Mouse (Mus musculus): Measurements from ENCODE around the gene Clec4n.
"Not testable (repeated sequence)": the region's sequence is repeated elsewhere in the genome, so short reads cannot be mapped to it uniquely, and the experiment has no call there.

Clec4n gene

GRCm38 (mm10) chr6:123229644-123230043 lies at the start of gene Clec4n:
Gene Clec4n (plus strand): TSS chr6:123229843.
- DNase-seq = no peak

GRCm38 (mm10) chr6:123184862-123185261 lies 44.8 kb upstream of the Clec4n start:
- DNase-seq = peak; percentile 4 to 6

DNA sequence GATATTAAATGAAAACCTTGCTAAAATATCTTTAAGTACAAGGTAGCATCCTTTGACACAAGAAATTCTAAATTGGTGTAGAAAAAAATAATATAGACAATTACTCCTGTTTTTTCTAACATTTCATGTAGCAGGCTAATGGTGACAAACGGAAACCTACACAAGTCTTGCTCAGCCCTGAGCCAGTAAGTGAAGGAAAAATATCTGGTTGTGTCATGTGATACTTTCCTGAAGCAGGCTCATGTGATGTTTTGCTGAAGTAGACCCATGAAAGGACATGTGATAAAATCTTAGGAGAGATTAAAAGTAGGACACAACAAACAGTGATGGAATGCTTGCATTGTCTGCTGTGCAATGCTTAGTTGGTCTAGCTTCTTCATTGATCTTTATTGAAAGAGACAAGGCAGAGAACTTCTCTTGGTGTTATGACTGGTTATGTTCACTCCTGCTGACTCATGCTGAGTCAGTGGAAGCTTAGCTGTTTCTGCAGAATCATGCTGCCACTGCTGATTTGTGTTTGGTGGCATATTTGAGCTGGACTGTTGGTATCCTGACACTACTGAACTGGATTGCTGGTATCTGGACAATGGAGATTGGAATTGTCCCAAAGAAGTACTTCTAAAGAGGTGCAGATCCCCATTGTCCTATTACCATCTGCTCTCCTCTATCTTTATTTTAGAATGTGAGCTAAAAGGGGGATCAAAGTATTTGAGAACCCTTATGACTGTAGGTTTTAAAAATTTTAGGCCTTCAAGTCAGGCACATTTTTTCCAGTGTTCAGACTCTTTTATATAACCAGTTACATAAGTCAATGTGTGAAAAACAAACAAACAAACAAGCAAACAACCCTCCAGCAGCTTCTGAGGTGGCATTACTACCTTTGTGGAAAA lies 22.2 kb upstream of the Clec4n start:
- no peak for DNase-seq

DNA sequence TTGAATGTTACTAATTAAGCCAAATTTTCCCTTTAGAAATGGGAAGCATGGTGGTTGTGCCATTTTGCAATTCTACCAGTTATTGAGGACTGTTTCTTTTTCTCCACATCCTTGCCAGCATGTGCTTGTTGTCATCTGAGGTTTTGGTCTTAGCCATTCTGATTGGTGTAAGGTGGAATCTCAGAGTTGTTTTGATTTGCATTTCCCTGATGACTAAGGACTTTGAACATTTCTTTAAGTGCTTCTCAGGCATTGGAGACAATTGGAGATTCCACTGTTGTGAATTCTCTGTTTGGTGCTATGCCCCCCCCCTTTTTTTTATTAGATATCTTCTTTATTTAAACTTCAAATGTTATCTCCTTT lies 21.6 kb upstream of the Clec4n start:
- DNase-seq = not testable (repeated sequence)

DNA sequence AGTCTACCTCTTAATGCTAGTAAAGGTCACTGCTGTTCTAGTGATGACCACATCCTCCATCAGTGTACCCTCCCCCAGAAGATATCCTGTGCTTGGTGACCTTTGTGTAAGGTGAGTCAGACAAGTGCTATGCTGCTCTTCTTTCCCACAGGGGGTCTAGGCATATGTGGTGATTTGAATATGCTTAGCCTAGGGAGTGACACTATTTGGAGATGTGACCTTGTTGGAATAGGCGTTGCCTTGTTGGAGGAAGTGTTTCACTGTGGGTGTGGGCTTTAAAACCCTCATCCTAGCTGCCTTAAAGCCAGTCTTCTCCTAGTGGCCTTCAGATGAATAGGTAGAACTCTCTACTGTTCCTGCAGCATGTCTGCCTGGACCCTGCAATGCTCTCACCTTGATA lies 17.9 kb upstream of the Clec4n start:
- no peak for DNase-seq

GRCm38 (mm10) chr6:123227519-123228166 lies 2.0 kb upstream of the Clec4n start:
- no peak for DNase-seq

DNA sequence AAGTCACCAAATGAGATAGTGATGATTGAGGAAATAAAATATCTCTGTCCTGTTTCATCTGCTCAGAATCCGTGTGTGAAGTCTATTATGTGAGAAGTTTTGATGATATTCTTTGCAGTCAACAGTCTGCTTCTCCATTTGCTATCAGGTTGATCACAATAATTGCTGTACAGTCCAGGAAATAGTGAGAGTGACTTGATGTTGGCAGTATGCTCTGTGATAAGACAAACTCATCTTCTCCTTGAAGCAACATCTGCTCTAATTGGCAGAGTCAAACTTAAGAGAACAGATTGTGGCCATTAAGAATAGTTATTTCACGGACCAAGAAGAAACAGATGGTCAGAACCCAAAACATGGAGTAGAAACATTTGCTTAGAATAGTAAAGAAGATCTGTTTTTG lies 1.5 kb downstream of the Clec4n start:
- no peak for DNase-seq

- no peak for DNase-seq
Measured at GRCm38 (mm10) chr6:123237582-123237981, 7.9 kb downstream of the Clec4n start.

DNA sequence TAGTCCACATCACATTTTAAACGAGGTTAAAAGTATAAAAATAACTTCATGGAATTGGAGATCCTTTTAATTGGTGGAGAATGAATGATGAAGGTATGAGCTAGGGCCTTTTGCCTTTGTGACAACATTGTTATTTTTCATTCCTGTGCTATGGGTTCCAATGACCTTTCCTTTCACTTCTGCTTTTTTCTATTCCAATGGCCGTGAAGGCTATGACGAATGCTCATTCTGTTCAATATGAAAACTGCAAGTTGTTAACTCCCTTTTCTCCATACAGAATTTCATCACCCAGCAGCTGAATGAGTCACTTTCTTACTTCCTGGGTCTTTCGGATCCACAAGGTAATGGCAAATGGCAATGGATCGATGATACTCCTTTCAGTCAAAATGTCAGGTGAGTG lies 14.6 kb downstream of the Clec4n start:
- DNase-seq = no peak

GRCm38 (mm10) chr6:123248862-123249261 lies 19.2 kb downstream of the Clec4n start:
- DNase-seq = not testable (repeated sequence)

DNA sequence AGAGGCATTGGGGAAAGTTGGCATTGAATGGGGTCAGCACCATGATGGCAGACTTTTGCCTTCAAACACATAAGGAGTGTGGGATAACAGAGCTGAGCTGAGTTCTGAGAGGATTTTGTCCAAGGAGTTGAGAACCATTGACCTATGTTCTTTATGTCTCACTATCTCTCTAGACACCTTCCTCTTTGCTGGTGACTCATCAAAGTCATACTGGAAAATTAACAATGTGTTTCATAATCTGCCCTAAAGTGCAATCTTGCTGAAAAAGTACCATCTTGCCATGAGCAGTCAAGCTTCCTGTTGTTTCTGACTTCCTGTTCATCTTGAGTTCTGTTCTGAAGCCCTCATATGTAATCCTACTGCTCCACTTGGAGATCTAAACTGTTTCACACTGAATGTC lies 23.1 kb downstream of the Clec4n start:
- DNase-seq = no peak

GRCm38 (mm10) chr6:123258946-123259345 lies 29.3 kb downstream of the Clec4n start:
- no peak for DNase-seq

DNA sequence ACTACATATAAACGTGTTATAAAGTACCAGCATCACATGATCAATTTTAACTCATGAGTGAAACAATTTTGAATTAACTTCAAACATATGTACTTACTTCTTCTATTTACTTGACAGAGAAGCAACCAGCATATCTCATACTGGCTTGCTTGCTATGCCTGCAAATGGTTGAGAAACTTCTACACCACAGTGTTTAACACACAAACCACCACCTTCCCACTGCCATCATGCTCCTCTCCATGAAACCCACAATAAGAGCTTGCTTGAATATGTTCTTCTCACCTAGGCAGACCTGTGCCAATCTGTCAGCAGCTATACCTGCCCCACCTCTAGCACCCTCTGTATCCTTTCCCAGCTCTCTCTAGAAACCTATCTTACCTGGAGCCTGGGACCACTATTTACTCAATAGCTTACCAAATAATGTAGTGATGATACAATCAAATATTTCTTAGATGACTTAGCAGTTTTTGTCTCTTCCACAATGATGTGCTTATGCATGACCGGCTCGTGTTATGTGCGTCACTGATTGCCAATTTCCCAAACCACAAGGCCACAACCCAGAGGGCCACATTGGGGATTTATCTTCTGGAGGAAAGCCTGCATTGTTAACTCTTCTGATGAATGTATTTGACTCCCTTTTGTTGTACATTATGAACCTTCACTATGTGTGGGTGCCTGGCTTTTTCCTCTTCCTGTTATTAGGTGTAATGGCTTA lies 30.4 kb downstream of the Clec4n start:
- no peak for DNase-seq

- no peak for DNase-seq
Measured at GRCm38 (mm10) chr6:123260868-123261267, 31.2 kb downstream of the Clec4n start.

- DNase-seq = no peak
Measured at GRCm38 (mm10) chr6:123261555-123262161, 32.0 kb downstream of the Clec4n start, which contains the start of gene Clec4d. Gene Clec4d (plus strand): TSS chr6:123262111.

DNA sequence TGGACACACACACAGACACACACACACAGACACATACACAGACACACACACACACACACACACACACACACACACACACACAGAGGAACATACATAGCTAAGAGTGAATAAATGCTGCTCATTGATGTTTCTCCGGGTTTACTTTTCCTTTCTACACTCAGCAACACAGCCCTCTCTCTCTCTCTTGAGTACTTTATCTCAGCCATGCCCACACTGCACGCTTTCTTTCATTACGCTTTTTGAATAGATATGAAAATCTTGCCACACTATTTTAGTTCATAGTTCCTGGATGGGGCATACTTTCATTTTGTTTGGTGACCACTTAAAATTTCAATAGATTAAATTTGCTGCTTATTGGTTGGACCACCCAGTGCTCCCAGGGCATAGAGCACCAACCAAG lies 34.6 kb downstream of the Clec4n start:
- DNase-seq = no peak

DNA sequence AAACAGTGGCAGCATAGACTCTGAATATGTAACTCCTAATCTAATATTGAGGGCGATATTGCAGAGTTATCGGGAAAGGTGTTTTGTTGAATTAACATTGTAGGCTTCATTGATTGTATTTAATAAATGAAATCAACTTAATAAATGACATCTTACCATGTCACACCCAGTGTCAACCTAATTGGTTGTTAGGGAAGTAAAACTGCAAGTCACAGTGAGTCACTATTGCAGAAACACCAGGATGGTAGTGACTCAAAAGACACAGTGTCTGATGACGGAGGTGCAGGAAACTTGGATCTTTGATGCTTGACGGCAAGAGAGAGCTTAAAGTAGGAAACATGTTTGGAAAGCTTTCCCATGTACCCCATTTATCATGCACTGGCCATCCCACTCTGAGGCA lies 36.2 kb downstream of the Clec4n start:
- no peak for DNase-seq

GRCm38 (mm10) chr6:123266945-123267344 lies 37.3 kb downstream of the Clec4n start:
- DNase-seq = no peak

GRCm38 (mm10) chr6:123279443-123279842 lies 49.8 kb downstream of the Clec4n start:
- DNase-seq = no peak

- DNase-seq = no peak
Measured at GRCm38 (mm10) chr6:123286311-123286710, 56.7 kb downstream of the Clec4n start.

DNA sequence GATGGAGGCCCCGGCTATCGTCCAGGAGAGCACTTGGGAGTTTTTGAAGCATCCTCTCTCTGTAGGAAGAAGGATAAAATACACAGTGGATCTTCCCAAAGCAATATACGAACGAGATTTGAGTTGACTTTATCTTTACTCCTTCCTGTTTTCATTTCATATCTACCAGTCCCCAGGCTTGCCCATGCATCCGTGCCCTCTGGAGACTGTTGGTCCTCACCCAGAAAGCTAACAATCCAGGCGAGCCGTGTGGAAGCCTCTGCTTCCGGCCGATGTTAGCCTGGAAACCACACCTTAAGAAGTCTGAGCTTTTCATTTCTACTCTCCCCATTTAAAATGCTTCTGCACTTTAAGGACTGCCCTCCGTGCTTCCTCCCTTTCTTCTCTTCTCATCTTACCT lies 59.3 kb downstream of the Clec4n start:
- no peak for DNase-seq

- DNase-seq = no peak
Measured at GRCm38 (mm10) chr6:123289753-123290152, 60.1 kb downstream of the Clec4n start, which contains the start of gene Clec4e. Gene Clec4e (minus strand): TSS chr6:123289870.

All from kidney, postnatal 4 days (tissue).